Mouse (Mus musculus) liver, embryonic 13.5 days (tissue): ENCODE measurements at regions not wholly inside any gene's neighbourhood (a gene's known extent, or its start where the extent isn't known, plus 50 kb on each side); places are given as distances from the start of the nearest gene placed in this dataset.

Source experiments
- ATAC-seq: fragments of 200-750 bp; cut with Nextera tagmentation; 2 replicates; pipeline ENCODE4 v1.8.0; 2017; ENCODE audit warnings: low read depth, mild to moderate bottlenecking, moderate number of reproducible peaks, moderate library complexity
- DNase-seq: peaks from one replicate; pipeline ENCODE4 v3.0.0; 2022
- H3K27ac ChIP-seq: fragments of 300-500 bp; sonication (generic); 2 replicates; pipeline ENCODE4 v1.5.1; 2015; ENCODE audit warnings: moderate library complexity, mild to moderate bottlenecking, inconsistent platforms
- H3K27me3 ChIP-seq: fragments of 300-500 bp; sonication (generic); 2 replicates; pipeline ENCODE4 v1.6.1; 2015; ENCODE audit warnings: mild to moderate bottlenecking, inconsistent platforms
- H3K36me3 ChIP-seq: fragments of 300-500 bp; sonication (generic); 2 replicates; pipeline ENCODE4 v1.6.1; 2015; ENCODE audit warnings: mild to moderate bottlenecking, inconsistent platforms
- H3K4me1 ChIP-seq: fragments of 300-500 bp; sonication (generic); replicated peaks from 2 replicates; pipeline ENCODE4 v1.6.1; 2015; ENCODE audit warnings: inconsistent platforms
- H3K4me2 ChIP-seq: fragments of 300-500 bp; sonication (generic); 2 replicates; pipeline ENCODE4 v1.6.1; 2015; ENCODE audit warnings: inconsistent platforms, mild to moderate bottlenecking, moderate library complexity
- H3K4me3 ChIP-seq: fragments of 300-500 bp; sonication (generic); replicated peaks from 2 replicates; pipeline ENCODE4 v1.5.1; 2015; ENCODE audit warnings: mild to moderate bottlenecking, inconsistent platforms
- H3K9ac ChIP-seq: fragments of 300-500 bp; sonication (generic); 2 replicates; pipeline ENCODE4 v1.6.1; 2015; ENCODE audit warnings: mild to moderate bottlenecking, inconsistent platforms
- H3K9me3 ChIP-seq: fragments of 300-500 bp; sonication (generic); replicated peaks from 2 replicates; pipeline ENCODE4 v1.6.1; 2016; ENCODE audit warnings: inconsistent platforms
- WGBS: fragments of 180-500 bp; shearing (Covaris S2); methylation state at CpG from one replicate; pipeline ENCODE4 v1.1.7; 2015; ENCODE audit not compliant: insufficient replicate concordance; 5-methylcytosine and 5-hydroxymethylcytosine counted together

DNA sequence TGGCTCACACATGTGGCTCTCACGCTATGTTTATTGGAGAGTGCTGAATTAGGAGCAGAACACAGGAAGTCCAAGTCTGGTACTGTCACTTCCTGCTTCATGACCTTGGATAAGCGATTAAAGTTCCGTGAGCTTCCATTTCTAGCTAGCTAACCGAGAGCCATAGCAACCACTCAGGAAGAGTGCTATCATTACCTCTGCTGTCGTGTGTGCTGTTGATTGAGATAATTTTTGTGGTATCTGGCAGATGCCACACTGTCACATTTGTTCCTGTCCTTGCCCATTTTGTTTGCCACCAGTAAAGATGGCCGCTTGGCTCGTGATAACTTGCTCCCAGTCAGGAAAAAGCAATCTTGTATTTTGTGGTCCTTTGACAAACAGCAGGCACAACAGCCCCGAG, 230.6 kb downstream of the Kcnrg start:
- no peaks in the 10 kb centered on the region for H3K36me3 ChIP-seq
- 33% methylated on average over 8 of the region's 8 CpGs for WGBS
- H3K9me3 ChIP-seq, result no peaks in the 10 kb centered on the region
- no peak overlapping the region for H3K27ac ChIP-seq
- H3K9ac ChIP-seq, result no peak overlapping the region
- DNase-seq (no peak), ATAC-seq (no peak)
- no peak overlapping the region for H3K4me3 ChIP-seq
- H3K4me2 ChIP-seq, result no peak overlapping the region
- 0 out of 2 replicates have a peak, but pooled peaks cover 3% of the 10 kb centered on the region for H3K4me1 ChIP-seq
- H3K27me3 ChIP-seq, result no peaks in the 10 kb centered on the region

DNA sequence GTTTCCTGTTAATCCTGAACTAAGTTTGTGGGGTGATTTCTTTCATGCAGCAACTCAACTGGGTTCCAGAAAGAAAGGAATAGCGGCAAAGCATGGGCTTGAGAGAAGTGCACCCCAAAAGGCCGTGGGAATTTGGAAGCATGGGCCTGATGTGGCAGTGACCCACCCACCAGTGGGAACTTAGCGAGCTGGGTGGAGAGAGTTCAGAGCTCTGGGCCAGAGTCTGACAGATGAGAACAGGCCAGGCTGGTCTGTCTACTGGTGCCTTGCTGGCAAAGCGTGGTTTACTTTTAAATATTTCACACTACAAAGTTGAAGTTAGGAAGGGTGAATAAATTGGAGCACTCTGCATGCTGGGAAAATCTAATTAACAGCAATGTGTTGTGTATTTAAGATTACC, 235.2 kb downstream of the Kcnrg start:
- Histone ChIP-seq H3K27me3 (no peaks in the 10 kb centered on the region), H3K27ac (no peak overlapping the region), H3K4me1 (no peaks in the 10 kb centered on the region), H3K4me2 (no peak overlapping the region), H3K9me3 (no peaks in the 10 kb centered on the region), H3K36me3 (no peaks in the 10 kb centered on the region), H3K9ac (no peak overlapping the region), H3K4me3 (no peak overlapping the region)
- no peak for ATAC-seq
- 66% methylated on average over 4 of the region's 4 CpGs for WGBS
- no peak for DNase-seq

DNA sequence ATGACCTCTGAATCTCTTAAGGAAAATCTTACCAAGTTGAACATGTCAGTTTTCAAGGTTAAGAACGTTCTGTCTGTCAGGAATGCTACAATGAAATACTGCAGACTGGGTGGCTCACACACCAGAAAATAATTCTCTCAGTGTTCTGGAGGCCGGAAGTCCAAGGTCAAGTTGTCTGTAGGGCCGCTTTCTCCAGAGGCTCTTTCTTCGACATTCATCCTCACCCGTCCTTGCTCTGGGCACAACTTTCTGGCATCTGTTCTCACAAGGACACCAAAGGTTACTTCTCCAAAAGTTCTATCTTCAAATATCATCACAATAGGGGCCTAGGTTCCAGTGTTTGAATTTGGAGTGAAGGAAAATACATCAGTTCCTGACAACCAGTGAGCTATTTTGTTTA, 239.2 kb downstream of the Kcnrg start:
- WGBS, result 62% methylated on average over 5 of the region's 5 CpGs
- H3K9ac ChIP-seq, result no peak overlapping the region
- no peak overlapping the region for H3K4me3 ChIP-seq
- ATAC-seq, result no peak
- H3K9me3 ChIP-seq, result no peaks in the 10 kb centered on the region
- no peak for DNase-seq
- H3K36me3 ChIP-seq, result no peaks in the 10 kb centered on the region
- no peak overlapping the region for H3K4me2 ChIP-seq
- H3K4me1 ChIP-seq, result no peaks in the 10 kb centered on the region
- no peaks in the 10 kb centered on the region for H3K27me3 ChIP-seq
- H3K27ac ChIP-seq, result no peak overlapping the region

- WGBS, result 54% methylated on average over 4 of the region's 4 CpGs
- no peak overlapping the region for H3K9ac ChIP-seq
- no peaks in the 10 kb centered on the region for H3K27me3 ChIP-seq
- no peaks in the 10 kb centered on the region for H3K9me3 ChIP-seq
- H3K36me3 ChIP-seq, result no peaks in the 10 kb centered on the region
- ATAC-seq, result no peak
- DNase-seq, result no peak
- no peak overlapping the region for H3K4me3 ChIP-seq
- H3K4me1 ChIP-seq, result no peaks in the 10 kb centered on the region
- no peak overlapping the region for H3K27ac ChIP-seq
- H3K4me2 ChIP-seq, result no peak overlapping the region
Measured at GRCm38 (mm10) chr14:61850244-61850643, 243.0 kb downstream of the Kcnrg start.

GRCm38 (mm10) chr14:61857616-61858015, 250.4 kb downstream of the Kcnrg start:
- no peaks in the 10 kb centered on the region for H3K4me1 ChIP-seq
- no peaks in the 10 kb centered on the region for H3K27me3 ChIP-seq
- H3K9me3 ChIP-seq, result no peaks in the 10 kb centered on the region
- no peak overlapping the region for H3K27ac ChIP-seq
- H3K4me3 ChIP-seq, result no peak overlapping the region
- no peaks in the 10 kb centered on the region for H3K36me3 ChIP-seq
- H3K9ac ChIP-seq, result no peak overlapping the region
- H3K4me2 ChIP-seq, result no peak overlapping the region
- DNase-seq (no peak), ATAC-seq (no peak)
- WGBS, result 70% methylated on average over 6 of the region's 6 CpGs

GRCm38 (mm10) chr14:61860688-61861087, 253.4 kb downstream of the Kcnrg start:
- no peak overlapping the region for H3K27ac ChIP-seq
- ATAC-seq, result no peak
- H3K27me3 ChIP-seq, result no peaks in the 10 kb centered on the region
- H3K4me3 ChIP-seq, result no peak overlapping the region
- no peak overlapping the region for H3K4me2 ChIP-seq
- no peaks in the 10 kb centered on the region for H3K36me3 ChIP-seq
- no peak for DNase-seq
- 62% methylated on average over 4 of the region's 4 CpGs for WGBS
- H3K9me3 ChIP-seq, result no peaks in the 10 kb centered on the region
- H3K4me1 ChIP-seq, result no peaks in the 10 kb centered on the region
- H3K9ac ChIP-seq, result no peak overlapping the region

- no peak for ATAC-seq
- no peak overlapping the region for H3K4me3 ChIP-seq
- DNase-seq, result no peak
Measured at GRCm38 (mm10) chr14:61861357-61861958, 254.2 kb downstream of the Kcnrg start.

GRCm38 (mm10) chr14:61862931-61863330, 255.7 kb downstream of the Kcnrg start:
- H3K36me3 ChIP-seq, result no peaks in the 10 kb centered on the region
- 63% methylated on average over 6 of the region's 6 CpGs for WGBS
- ATAC-seq (no peak), DNase-seq (no peak)
- no peak overlapping the region for H3K27ac ChIP-seq
- no peak overlapping the region for H3K9ac ChIP-seq
- no peak overlapping the region for H3K4me2 ChIP-seq
- H3K4me3 ChIP-seq, result no peak overlapping the region
- H3K4me1 ChIP-seq, result no peaks in the 10 kb centered on the region
- no peaks in the 10 kb centered on the region for H3K27me3 ChIP-seq
- H3K9me3 ChIP-seq, result no peaks in the 10 kb centered on the region

More at GRCm38 (mm10) chr14:61861357-61861958, 254.2 kb downstream of the Kcnrg start:
- no peak overlapping the region for H3K9ac ChIP-seq
- no peak overlapping the region for H3K27ac ChIP-seq
- WGBS, result 35% methylated on average over 8 of the region's 8 CpGs
- H3K36me3 ChIP-seq, result no peaks in the 10 kb centered on the region
- no peaks in the 10 kb centered on the region for H3K27me3 ChIP-seq
- no peak overlapping the region for H3K4me2 ChIP-seq
- H3K9me3 ChIP-seq, result no peaks in the 10 kb centered on the region
- no peaks in the 10 kb centered on the region for H3K4me1 ChIP-seq

DNA sequence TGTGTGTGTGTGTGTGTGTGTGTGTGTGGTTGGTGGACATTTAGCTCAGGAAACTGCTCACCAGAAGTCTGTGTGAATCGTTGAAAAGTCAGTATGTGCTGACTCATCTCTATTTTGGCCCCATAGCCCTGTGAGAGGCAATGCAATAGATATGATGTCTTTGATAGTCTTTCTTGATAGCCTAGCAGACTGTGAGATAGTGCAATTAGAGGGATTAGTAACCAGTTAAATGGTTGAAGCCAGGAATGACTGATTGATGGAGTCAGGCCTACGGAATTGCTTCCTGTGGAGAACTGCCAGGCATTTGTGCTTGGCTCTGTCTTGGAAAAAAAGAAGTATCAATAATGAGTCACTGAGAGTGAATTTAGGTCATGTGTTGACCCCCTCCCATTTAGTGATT, 256.2 kb downstream of the Kcnrg start:
- no peaks in the 10 kb centered on the region for H3K36me3 ChIP-seq
- H3K4me2 ChIP-seq, result no peak overlapping the region
- no peak overlapping the region for H3K4me3 ChIP-seq
- no peak for ATAC-seq
- H3K9ac ChIP-seq, result no peak overlapping the region
- WGBS, result 40% methylated on average over 2 of the region's 2 CpGs
- DNase-seq, result no peak
- no peaks in the 10 kb centered on the region for H3K4me1 ChIP-seq
- no peaks in the 10 kb centered on the region for H3K27me3 ChIP-seq
- no peak overlapping the region for H3K27ac ChIP-seq
- no peaks in the 10 kb centered on the region for H3K9me3 ChIP-seq

DNA sequence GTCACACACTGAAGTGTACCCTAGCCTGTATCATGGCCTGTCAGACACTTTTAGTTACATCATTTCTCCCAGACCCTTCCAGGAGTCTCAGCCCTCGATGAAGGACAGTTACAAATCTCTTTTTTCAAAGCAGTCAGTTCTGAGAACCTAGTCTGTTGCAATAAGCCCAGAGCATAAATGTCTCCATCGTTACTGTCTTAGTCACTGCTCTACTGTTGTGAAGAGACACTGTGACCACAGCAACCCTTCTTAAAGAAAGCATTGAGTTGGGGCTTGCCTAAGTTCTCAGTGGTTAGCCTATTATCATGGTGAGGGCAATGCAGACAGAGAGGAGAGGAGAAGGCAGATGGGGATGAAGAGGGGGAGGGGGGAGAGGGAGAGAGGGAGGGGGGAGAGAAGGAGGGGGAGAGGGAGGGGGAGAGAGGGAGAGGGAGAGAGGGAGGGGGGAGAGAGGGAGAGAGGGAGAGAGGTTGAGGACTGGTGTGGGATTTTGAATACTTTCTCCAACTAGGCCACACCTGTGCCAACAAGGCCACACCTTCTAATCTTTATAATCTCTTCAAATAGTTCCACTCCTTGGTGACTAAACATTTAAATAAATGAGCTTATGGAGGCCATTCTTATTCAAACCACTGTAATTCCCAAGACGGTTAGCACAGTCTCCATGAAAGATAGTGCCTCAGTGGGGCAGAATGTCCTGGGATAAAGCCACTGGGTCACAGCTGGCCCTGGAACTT, 259.4 kb downstream of the Kcnrg start:
- H3K27me3 ChIP-seq, result no peaks in the 10 kb centered on the region
- no peak overlapping the region for H3K4me3 ChIP-seq
- 53% methylated on average over 3 of the region's 3 CpGs for WGBS
- ATAC-seq (no peak), DNase-seq (no peak)
- H3K4me2 ChIP-seq, result no peak overlapping the region
- H3K4me1 ChIP-seq, result no peaks in the 10 kb centered on the region
- H3K9me3 ChIP-seq, result no peaks in the 10 kb centered on the region
- H3K9ac ChIP-seq, result no peak overlapping the region
- no peaks in the 10 kb centered on the region for H3K36me3 ChIP-seq
- no peak overlapping the region for H3K27ac ChIP-seq

- Histone ChIP-seq H3K27ac (no peak overlapping the region), H3K4me1 (no peaks in the 10 kb centered on the region), H3K36me3 (no peaks in the 10 kb centered on the region), H3K4me3 (no peak overlapping the region), H3K4me2 (no peak overlapping the region), H3K27me3 (no peaks in the 10 kb centered on the region), H3K9ac (no peak overlapping the region), H3K9me3 (no peaks in the 10 kb centered on the region)
- no peak for DNase-seq
- ATAC-seq, result no peak
Measured at GRCm38 (mm10) chr14:61874206-61874605, 266.9 kb downstream of the Kcnrg start.

DNA sequence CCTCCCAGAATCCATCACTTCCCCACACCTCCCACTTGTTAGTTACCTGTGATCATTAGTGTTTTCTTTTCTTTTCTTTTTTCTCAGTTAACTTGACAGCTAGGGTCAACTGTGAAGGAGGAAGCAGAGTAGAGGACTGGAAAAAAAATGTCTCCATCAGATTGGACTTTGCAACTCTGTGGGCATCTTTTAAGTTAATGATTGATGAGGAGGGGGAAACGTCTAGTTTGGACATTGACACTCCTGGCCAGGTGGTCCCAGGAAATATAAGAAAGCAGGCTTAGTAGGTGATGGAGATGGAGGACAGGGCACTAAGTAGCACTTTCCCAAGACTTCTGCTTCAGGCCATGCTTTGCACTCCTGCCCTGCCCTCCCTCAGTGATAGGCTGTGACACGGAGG, 272.2 kb downstream of the Kcnrg start:
- Histone ChIP-seq H3K4me3 (no peak overlapping the region), H3K27me3 (no peaks in the 10 kb centered on the region), H3K36me3 (no peaks in the 10 kb centered on the region), H3K4me1 (no peaks in the 10 kb centered on the region), H3K9ac (no peak overlapping the region), H3K4me2 (no peak overlapping the region), H3K9me3 (no peaks in the 10 kb centered on the region), H3K27ac (no peak overlapping the region)
- ATAC-seq (no peak), DNase-seq (no peak)
- WGBS, result 41% methylated on average over 2 of the region's 2 CpGs
